Mouse (Mus musculus): ENCODE data around the gene Nrm.

DNA sequence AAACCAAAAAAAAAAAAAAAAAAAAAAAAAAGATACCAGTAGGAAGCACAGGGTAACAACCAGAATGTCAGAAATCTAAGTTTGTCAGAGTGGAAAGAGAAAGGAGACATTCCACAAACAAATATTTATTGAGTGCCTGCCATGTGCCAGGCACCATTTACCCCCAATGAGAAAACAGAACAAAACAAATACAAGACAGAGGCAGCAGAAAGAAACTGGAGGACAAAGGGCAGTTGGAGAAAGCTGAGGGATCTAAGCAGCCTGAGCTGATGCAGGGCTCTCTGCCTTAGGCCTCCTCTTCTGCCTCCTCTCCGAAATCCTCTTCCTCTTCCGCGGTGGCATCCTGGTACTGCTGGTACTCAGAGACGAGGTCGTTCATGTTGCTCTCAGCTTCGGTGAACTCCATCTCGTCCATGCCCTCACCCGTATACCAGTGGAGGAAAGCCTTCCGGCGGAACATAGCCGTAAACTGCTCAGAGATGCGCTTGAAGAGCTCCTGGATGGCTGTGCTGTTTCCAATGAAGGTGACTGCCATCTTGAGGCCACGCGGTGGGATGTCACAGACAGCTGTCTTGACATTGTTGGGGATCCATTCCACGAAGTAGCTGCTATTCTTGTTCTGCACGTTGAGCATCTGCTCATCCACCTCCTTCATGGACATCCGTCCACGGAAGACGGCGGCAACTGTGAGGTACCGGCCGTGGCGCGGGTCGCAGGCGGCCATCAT, 26.3 kb upstream of the Nrm start:
- TF ChIP-seq CTCF (IDR thresholded peaks at IDR 0.05; ENCODE audit: low read depth) (peak; percentile 31), EP300 (optimal IDR thresholded peaks at IDR 0.05) (no peak)
